Mouse (Mus musculus) CH12.LX (cell line): ENCODE data around the gene Col24a1. TPM values are rescaled to one million over a fixed set of nuclear protein-coding genes. Genes with fewer than 3 reads are reported as not detected.

ENCODE experiments used
- DNase-seq: peaks from one replicate; pipeline ENCODE4 v3.0.0-alpha.2; 2013; ENCODE audit errors: extremely low read depth
- H3K27ac ChIP-seq: 2 replicates; pipeline ENCODE4 v1.5.1; 2012; ENCODE audit warnings: low read depth, mild to moderate bottlenecking, control low read depth, moderate library complexity; ENCODE audit not compliant: insufficient read depth
- H3K27me3 ChIP-seq: replicated peaks from 2 replicates; pipeline ENCODE3; 2012; ENCODE audit warnings: inconsistent platforms
- H3K36me3 ChIP-seq, 2 experiments: replicated peaks in 1 of 2; 2 replicates each; pipeline versions ENCODE3 to v1.6.1; 2012; ENCODE audit warnings: inconsistent platforms in 1 of 2, low read length in 1 of 2, mild to moderate bottlenecking in 1 of 2, mixed read lengths in 1 of 2, moderate library complexity in 1 of 2; ENCODE audit not compliant: control insufficient read depth in 1 of 2, insufficient read depth in 1 of 2
- H3K4me1 ChIP-seq, 2 experiments: 2 replicates each; pipeline ENCODE4 v1.6.1; 2012; ENCODE audit warnings: inconsistent platforms in 1 of 2, moderate library complexity in 1 of 2; ENCODE audit not compliant: insufficient read depth in 2 of 2, control insufficient read depth in 1 of 2
- H3K4me2 ChIP-seq: 2 replicates; pipeline ENCODE4 v1.6.1; 2012; ENCODE audit warnings: low read depth, mild to moderate bottlenecking, control low read depth; ENCODE audit not compliant: poor library complexity, insufficient read depth, severe bottlenecking
- H3K4me3 ChIP-seq, 3 experiments: fragments of 150-350 bp in 1 of 3; sonication (generic) in 1 of 3; replicated peaks in 1 of 3; 2 replicates each; pipeline versions ENCODE3 to v1.5.1; 2011 to 2012; ENCODE audit warnings: low read depth in 2 of 3, low read length in 2 of 3, mild to moderate bottlenecking in 2 of 3, moderate library complexity in 2 of 3, control low read depth in 1 of 3, improper control_type of control experiment in 1 of 3, inconsistent platforms in 1 of 3, mixed read lengths in 1 of 3; ENCODE audit not compliant: poor library complexity in 1 of 3
- H3K79me2 ChIP-seq: replicated peaks from 2 replicates; pipeline ENCODE4 v1.6.1; 2012; ENCODE audit warnings: mild to moderate bottlenecking, moderate library complexity; ENCODE audit not compliant: control insufficient read depth, poor library complexity, insufficient read depth, severe bottlenecking; ENCODE audit errors: extremely low read depth
- H3K9ac ChIP-seq: 2 replicates; pipeline ENCODE4 v1.6.1; 2012; ENCODE audit warnings: low read depth, mild to moderate bottlenecking, control low read depth, moderate library complexity; ENCODE audit not compliant: insufficient read depth
- H3K9me3 ChIP-seq: replicated peaks from 2 replicates; pipeline ENCODE3; 2012; ENCODE audit warnings: low read length, inconsistent platforms, mixed read lengths
- BHLHE40 ChIP-seq: IDR thresholded peaks from 2 replicates; pipeline ENCODE4 v1.6.1; 2011; ENCODE audit warnings: mild to moderate bottlenecking, low read depth, low read length, improper control_type of control experiment
- CHD2 ChIP-seq: IDR thresholded peaks from 2 replicates; pipeline ENCODE4 v1.6.1; 2011; ENCODE audit warnings: low read length, improper control_type of control experiment
- EP300 ChIP-seq: IDR thresholded peaks from 2 replicates; pipeline ENCODE4 v1.6.1; 2011; ENCODE audit warnings: low read length, improper control_type of control experiment
- GABPA ChIP-seq: IDR thresholded peaks from 2 replicates; pipeline ENCODE4 v1.6.1; 2012; ENCODE audit warnings: low read depth, low read length, improper control_type of control experiment, inconsistent platforms; ENCODE audit not compliant: insufficient replicate concordance
- IRF4 ChIP-seq: IDR thresholded peaks from 2 replicates; pipeline ENCODE4 v1.6.1; 2014; ENCODE audit warnings: low read depth, mild to moderate bottlenecking, inconsistent platforms, low read length, improper control_type of control experiment
- MAX ChIP-seq: IDR thresholded peaks from 2 replicates; pipeline ENCODE4 v1.6.1; 2011; ENCODE audit warnings: low read length, improper control_type of control experiment
- MEF2A ChIP-seq: IDR thresholded peaks from 2 replicates; pipeline ENCODE4 v1.6.1; 2014; ENCODE audit warnings: low read depth, mild to moderate bottlenecking, inconsistent platforms, low read length, improper control_type of control experiment, borderline replicate concordance
- MXI1 ChIP-seq: IDR thresholded peaks from 2 replicates; pipeline ENCODE4 v1.6.1; 2011; ENCODE audit warnings: mild to moderate bottlenecking, low read depth, low read length, improper control_type of control experiment
- MYC ChIP-seq: IDR thresholded peaks from 2 replicates; pipeline ENCODE4 v1.6.1; 2011; ENCODE audit warnings: low read depth, mild to moderate bottlenecking, improper control_type of control experiment, low read length
- NELFE ChIP-seq: IDR thresholded peaks from 2 replicates; pipeline ENCODE4 v1.6.1; 2011; ENCODE audit warnings: low read depth, low read length, improper control_type of control experiment
- NRF1 ChIP-seq: IDR thresholded peaks from 2 replicates; pipeline ENCODE4 v1.6.1; 2014; ENCODE audit warnings: low read depth, mild to moderate bottlenecking, inconsistent platforms, low read length, improper control_type of control experiment, moderate library complexity
- POLR2A ChIP-seq: IDR thresholded peaks from 2 replicates; pipeline ENCODE4 v1.6.1; 2011; ENCODE audit warnings: low read depth, mild to moderate bottlenecking, improper control_type of control experiment, low read length
- POLR2AphosphoS2 ChIP-seq: IDR thresholded peaks from 2 replicates; pipeline ENCODE4 v1.6.1; 2011; ENCODE audit warnings: low read depth, low read length, improper control_type of control experiment
- RAD21 ChIP-seq: IDR thresholded peaks from 2 replicates; pipeline ENCODE4 v1.6.1; 2011; ENCODE audit warnings: low read depth, mild to moderate bottlenecking, low read length, improper control_type of control experiment, moderate library complexity
- RCOR1 ChIP-seq: conservative IDR thresholded peaks from 2 replicates; pipeline ENCODE4 v1.6.1; 2012; ENCODE audit warnings: low read depth, mild to moderate bottlenecking, inconsistent platforms, low read length, improper control_type of control experiment
- SMC3 ChIP-seq: IDR thresholded peaks from 2 replicates; pipeline ENCODE4 v1.6.1; 2011; ENCODE audit warnings: low read depth, low read length, improper control_type of control experiment
- TBP ChIP-seq: conservative IDR thresholded peaks from 2 replicates; pipeline ENCODE4 v1.6.1; 2011; ENCODE audit warnings: low read depth, low read length, improper control_type of control experiment
- UBTF ChIP-seq: IDR thresholded peaks from 2 replicates; pipeline ENCODE4 v1.6.1; 2012; ENCODE audit warnings: low read depth, mild to moderate bottlenecking, inconsistent platforms, low read length, improper control_type of control experiment, moderate library complexity
- USF1 ChIP-seq: IDR thresholded peaks from 2 replicates; pipeline ENCODE4 v1.6.1; 2014; ENCODE audit warnings: low read depth, mild to moderate bottlenecking, inconsistent platforms, low read length, improper control_type of control experiment
- USF2 ChIP-seq: conservative IDR thresholded peaks from 2 replicates; pipeline ENCODE4 v1.6.1; 2011; ENCODE audit warnings: low read depth, low read length, improper control_type of control experiment
- ZC3H11A ChIP-seq: IDR thresholded peaks from 2 replicates; pipeline ENCODE4 v1.6.1; 2012; ENCODE audit warnings: low read depth, mild to moderate bottlenecking, inconsistent platforms, low read length, improper control_type of control experiment
- ZKSCAN1 ChIP-seq: IDR thresholded peaks from 2 replicates; pipeline ENCODE4 v1.6.1; 2012; ENCODE audit warnings: low read depth, inconsistent platforms, low read length, improper control_type of control experiment, borderline replicate concordance
- ZMIZ1 ChIP-seq: IDR thresholded peaks from 2 replicates; pipeline ENCODE4 v1.6.1; 2012; ENCODE audit warnings: low read depth, mild to moderate bottlenecking, inconsistent platforms, low read length, improper control_type of control experiment
- ZNF384 ChIP-seq: IDR thresholded peaks from 2 replicates; pipeline ENCODE4 v1.6.1; 2012; ENCODE audit warnings: low read depth, low read length, improper control_type of control experiment, inconsistent platforms
- dilution Hi-C: fragments of 300-500 bp; cut with MboI; formaldehyde crosslinking; loops from 2 replicates; pipeline ENCODE4 v1.14.3; 2020; ENCODE audit warnings: low sequenced_read_pairs; ENCODE audit not compliant: extremely low pct_unique_long_range_greater_than_20kb, extremely low pct_ligation_motif_present
- in situ Hi-C: fragments of 300-500 bp; cut with MboI; formaldehyde crosslinking; loops from 3 replicates; pipeline ENCODE4 v1.14.3; 2019; ENCODE audit warnings: low sequenced_read_pairs, low pct_ligation_motif_present, low pct_unique_long_range_greater_than_20kb, mixed read lengths
- polyA plus RNA-seq: library from polyadenylated mRNA; unstranded; fragments of >175 nt; gene quantifications from 2 replicates; pipeline ENCODE4 v1.2.1, GENCODE M21; 2012; ENCODE audit warnings: low read depth; ENCODE audit not compliant: insufficient read length
- total RNA-seq, 2 experiments: library from RNA; depleted of rRNA; stranded (reverse); fragments of 300-350 nt in 1 of 2; fragments of >200 nt in 1 of 2; gene quantifications; 2 replicates each; pipeline ENCODE4 v1.2.3; 2012 to 2014

The Col24a1 gene
- total and polyA plus RNA-seq, 3 experiments: 0.10 TPM; not detected in 2

GRCm38 (mm10) chr3:145293207-145293606, 935 bp downstream of the Col24a1 start:
- in situ Hi-C loops: no loop called here
- H3K9me3 ChIP-seq: no peaks in the 10 kb centered on the region
- no peak for DNase-seq
- no peaks in the 10 kb centered on the region for H3K27me3 ChIP-seq
- no peak overlapping the region for H3K27ac ChIP-seq
- TF ChIP-seq NRF1 (no peak), EP300 (no peak), MEF2A (no peak), POLR2AphosphoS2 (no peak), ZC3H11A (no peak), BHLHE40 (no peak), USF1 (no peak), ZKSCAN1 (no peak), MAX (no peak), GABPA (no peak), MYC (no peak), NELFE (no peak), CHD2 (no peak), ZNF384 (no peak)
- TF ChIP-seq, all 38 proteins: peak for 0
- H3K4me2 ChIP-seq: no peak overlapping the region
- H3K36me3 ChIP-seq: no peaks in the 10 kb centered on the region
- H3K79me2 ChIP-seq: no peaks in the 10 kb centered on the region
- no peak overlapping the region for H3K9ac ChIP-seq
- peaks cover 0 to 5% of the 10 kb centered on the region in 2 experiments; a peak in 1 of 4 replicates for H3K4me1 ChIP-seq
- dilution Hi-C loops: no loop called here
- no peak overlapping the region for H3K4me3 ChIP-seq

DNA sequence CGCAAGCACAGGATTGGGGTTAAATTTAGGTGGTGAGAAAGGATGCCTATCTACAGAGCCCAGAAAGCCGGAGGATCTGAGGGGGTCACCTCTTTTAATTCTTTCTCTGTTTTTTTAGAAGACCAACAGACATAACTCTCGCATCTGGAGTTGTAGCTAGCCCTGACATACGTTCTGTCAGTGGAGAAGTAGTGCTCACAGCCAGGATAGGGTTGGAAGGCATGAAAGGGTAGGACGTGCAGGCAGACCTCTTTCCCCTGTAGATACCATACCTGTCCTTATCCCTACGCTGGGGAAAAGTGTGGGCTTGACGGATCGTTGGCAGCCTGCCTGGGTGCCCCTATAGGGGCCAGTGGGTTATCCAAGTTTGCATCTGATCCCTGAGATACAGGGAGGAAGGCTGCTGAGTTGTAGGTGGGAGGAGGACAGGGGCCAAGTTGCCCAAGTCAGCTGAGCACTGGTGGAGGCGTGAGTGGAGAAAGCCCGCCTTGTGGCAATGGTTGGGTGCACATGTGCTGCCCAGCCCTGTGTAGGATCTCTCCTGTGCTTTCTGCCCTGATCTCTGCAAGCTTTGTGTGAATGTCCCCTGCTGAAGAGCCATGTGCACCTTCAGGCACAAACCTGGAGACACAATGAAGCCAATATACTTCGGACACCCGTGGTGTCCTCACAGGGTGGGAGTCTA, 1.5 kb downstream of the Col24a1 start:
- Histone ChIP-seq H3K4me3 (no peak overlapping the region), H3K27me3 (no peaks in the 10 kb centered on the region), H3K36me3 (no peaks in the 10 kb centered on the region), H3K4me1 (peaks cover 0 to 5% of the 10 kb centered on the region in 2 experiments; a peak in 1 of 4 replicates)
- dilution Hi-C loops (no loop called here), in situ Hi-C loops (no loop called here)
- no peak for DNase-seq
- no peak for TF ChIP-seq TBP
- TF ChIP-seq USF2: no peak
- no peak for TF ChIP-seq MAX
- no peak for TF ChIP-seq IRF4
- no peak for TF ChIP-seq RCOR1
- TF ChIP-seq EP300: no peak
- TF ChIP-seq RAD21: no peak
- TF ChIP-seq POLR2AphosphoS2: no peak
- no peak for TF ChIP-seq ZKSCAN1
- TF ChIP-seq USF1: no peak
- TF ChIP-seq ZNF384: no peak
- TF ChIP-seq ZMIZ1: no peak
- TF ChIP-seq MYC: no peak
- no peak for TF ChIP-seq UBTF
- no peak for TF ChIP-seq SMC3
- no peak for TF ChIP-seq POLR2A
- no peak for TF ChIP-seq BHLHE40
- no peak for TF ChIP-seq MXI1
- TF ChIP-seq, all 38 proteins: peak for 0
- no peak overlapping the region for H3K4me2 ChIP-seq
- no peaks in the 10 kb centered on the region for H3K79me2 ChIP-seq
- H3K27ac ChIP-seq: no peak overlapping the region
- no peak overlapping the region for H3K9ac ChIP-seq
- no peaks in the 10 kb centered on the region for H3K9me3 ChIP-seq
